Mouse (Mus musculus) kidney, adult 18-20 months (tissue): ENCODE measurements around the gene Col15a1.

Source experiments
- DNase-seq: peaks from one replicate; pipeline ENCODE4 v3.0.0; 2021

The Col15a1 gene

GRCm38 (mm10) chr4:47231322-47231721 is 23.4 kb downstream of the Col15a1 start:
- no peak for DNase-seq

GRCm38 (mm10) chr4:47233192-47233835 is 25.4 kb downstream of the Col15a1 start:
- DNase-seq: no peak

GRCm38 (mm10) chr4:47234667-47235267 is 26.8 kb downstream of the Col15a1 start:
- peak; percentile 82 for DNase-seq

- DNase-seq: no peak
Measured at GRCm38 (mm10) chr4:47235312-47235711, 27.4 kb downstream of the Col15a1 start.

GRCm38 (mm10) chr4:47236104-47236503 is 28.1 kb downstream of the Col15a1 start:
- DNase-seq: no peak

GRCm38 (mm10) chr4:47237220-47237619 is 29.3 kb downstream of the Col15a1 start:
- DNase-seq: peak; percentile 45

- no peak for DNase-seq
Measured at GRCm38 (mm10) chr4:47239114-47239513, 31.2 kb downstream of the Col15a1 start.

GRCm38 (mm10) chr4:47240901-47241300 is 32.9 kb downstream of the Col15a1 start:
- DNase-seq: no peak

- peak; percentile 35 for DNase-seq
Measured at GRCm38 (mm10) chr4:47242127-47242526, 34.2 kb downstream of the Col15a1 start.

GRCm38 (mm10) chr4:47244651-47245050 is 36.7 kb downstream of the Col15a1 start:
- DNase-seq: no peak

GRCm38 (mm10) chr4:47245621-47246020 is 37.7 kb downstream of the Col15a1 start:
- DNase-seq: peak; percentile 70

GRCm38 (mm10) chr4:47246811-47247210 is 38.9 kb downstream of the Col15a1 start:
- no peak for DNase-seq

GRCm38 (mm10) chr4:47247574-47247973 is 39.6 kb downstream of the Col15a1 start:
- DNase-seq: no peak

GRCm38 (mm10) chr4:47249193-47249592 is 41.2 kb downstream of the Col15a1 start:
- no peak for DNase-seq

- DNase-seq: peak; percentile 77
Measured at GRCm38 (mm10) chr4:47251069-47251468, 43.1 kb downstream of the Col15a1 start.

- peak; percentile 37 for DNase-seq
Measured at GRCm38 (mm10) chr4:47251693-47252435, 43.9 kb downstream of the Col15a1 start.

GRCm38 (mm10) chr4:47252627-47253026 is 44.7 kb downstream of the Col15a1 start:
- DNase-seq: no peak

- DNase-seq: peak; percentile 86
Measured at GRCm38 (mm10) chr4:47255641-47256040, 47.7 kb downstream of the Col15a1 start.

- no peak for DNase-seq
Measured at GRCm38 (mm10) chr4:47258201-47258600, 50.2 kb downstream of the Col15a1 start.

- DNase-seq: no peak
Measured at GRCm38 (mm10) chr4:47261049-47261448, 53.1 kb downstream of the Col15a1 start.

GRCm38 (mm10) chr4:47261919-47262318 is 54.0 kb downstream of the Col15a1 start:
- no peak for DNase-seq

- DNase-seq: no peak
Measured at GRCm38 (mm10) chr4:47265555-47265954, 57.6 kb downstream of the Col15a1 start.

GRCm38 (mm10) chr4:47272452-47273130 is 64.6 kb downstream of the Col15a1 start:
- DNase-seq: no peak
